Mouse (Mus musculus) kidney, adult 9 months (tissue): ENCODE measurements at regions not wholly inside any gene's neighbourhood (a gene's known extent, or its start where the extent isn't known, plus 50 kb on each side); places are given as distances from the start of the nearest gene placed in this dataset.

ENCODE experiments used
- DNase-seq: peaks from one replicate; pipeline ENCODE4 v3.0.0; 2022

GRCm38 (mm10) chr7:70754826-70755225, 388.3 kb upstream of the Nr2f2 start:
- DNase-seq = no peak

GRCm38 (mm10) chr7:70752802-70753218, 386.3 kb upstream of the Nr2f2 start:
- DNase-seq = no peak

- DNase-seq = no peak
Measured at GRCm38 (mm10) chr7:70748884-70749283, 382.3 kb upstream of the Nr2f2 start.

GRCm38 (mm10) chr7:70748345-70748744, 381.8 kb upstream of the Nr2f2 start:
- DNase-seq = no peak

GRCm38 (mm10) chr7:70744296-70744695, 377.8 kb upstream of the Nr2f2 start:
- DNase-seq = no peak

- peak; percentile 17 for DNase-seq
Measured at GRCm38 (mm10) chr7:70735591-70735990, 369.1 kb upstream of the Nr2f2 start.

- DNase-seq = peak; percentile 33
Measured at GRCm38 (mm10) chr7:70733501-70733900, 367.0 kb upstream of the Nr2f2 start.

- DNase-seq = no peak
Measured at GRCm38 (mm10) chr7:70729896-70730295, 363.4 kb upstream of the Nr2f2 start.

- peak; percentile 17 for DNase-seq
Measured at GRCm38 (mm10) chr7:70718149-70718765, 351.7 kb upstream of the Nr2f2 start.

GRCm38 (mm10) chr7:70717608-70718007, 351.1 kb upstream of the Nr2f2 start:
- no peak for DNase-seq

- DNase-seq = no peak
Measured at GRCm38 (mm10) chr7:70716811-70717458, 350.4 kb upstream of the Nr2f2 start.

- DNase-seq = no peak
Measured at GRCm38 (mm10) chr7:70712141-70712540, 345.6 kb upstream of the Nr2f2 start.

- DNase-seq = no peak
Measured at GRCm38 (mm10) chr7:70706281-70706680, 339.7 kb upstream of the Nr2f2 start.

GRCm38 (mm10) chr7:70703784-70704183, 337.2 kb upstream of the Nr2f2 start:
- DNase-seq = no peak

- no peak for DNase-seq
Measured at GRCm38 (mm10) chr7:70700461-70700860, 333.9 kb upstream of the Nr2f2 start.

GRCm38 (mm10) chr7:70699391-70699790, 332.9 kb upstream of the Nr2f2 start:
- no peak for DNase-seq

GRCm38 (mm10) chr7:70698986-70699385, 332.5 kb upstream of the Nr2f2 start:
- no peak for DNase-seq

- no peak for DNase-seq
Measured at GRCm38 (mm10) chr7:70692160-70692559, 325.6 kb upstream of the Nr2f2 start.

- DNase-seq = no peak
Measured at GRCm38 (mm10) chr7:70690845-70691244, 324.3 kb upstream of the Nr2f2 start.

GRCm38 (mm10) chr7:70669065-70669464, 302.5 kb upstream of the Nr2f2 start:
- DNase-seq = no peak

- DNase-seq = no peak
Measured at GRCm38 (mm10) chr7:70660162-70660561, 293.6 kb upstream of the Nr2f2 start.

GRCm38 (mm10) chr7:70649760-70650377, 283.3 kb upstream of the Nr2f2 start:
- no peak for DNase-seq

- no peak for DNase-seq
Measured at GRCm38 (mm10) chr7:70646801-70647200, 280.3 kb upstream of the Nr2f2 start.

- DNase-seq = peak; percentile 64
Measured at GRCm38 (mm10) chr7:70643694-70644301, 277.3 kb upstream of the Nr2f2 start.
